Mouse (Mus musculus) gastrocnemius, adult 18-20 months (tissue): Measurements from ENCODE around the gene Tex44. TPM values are rescaled to one million over a fixed set of nuclear protein-coding genes. Genes with fewer than 3 reads are reported as not detected.

Source experiments
- DNase-seq: peaks from one replicate; pipeline ENCODE4 v3.0.0; 2021; ENCODE audit warnings: low spot score
- long read RNA-seq, 2 experiments: library from polyadenylated mRNA; stranded (forward); transcript quantifications; one replicate each; pipeline ENCODE4 v2.0.0; 2021
- total RNA-seq, 2 experiments: library from RNA; stranded (reverse); gene quantifications; 2 replicates each; pipeline ENCODE4 v1.2.3; 2021

Tex44 gene
- total RNA-seq: not detected
- long read RNA-seq, experiment 1: 0 reads
- long read RNA-seq, experiment 2: 0 reads

DNA sequence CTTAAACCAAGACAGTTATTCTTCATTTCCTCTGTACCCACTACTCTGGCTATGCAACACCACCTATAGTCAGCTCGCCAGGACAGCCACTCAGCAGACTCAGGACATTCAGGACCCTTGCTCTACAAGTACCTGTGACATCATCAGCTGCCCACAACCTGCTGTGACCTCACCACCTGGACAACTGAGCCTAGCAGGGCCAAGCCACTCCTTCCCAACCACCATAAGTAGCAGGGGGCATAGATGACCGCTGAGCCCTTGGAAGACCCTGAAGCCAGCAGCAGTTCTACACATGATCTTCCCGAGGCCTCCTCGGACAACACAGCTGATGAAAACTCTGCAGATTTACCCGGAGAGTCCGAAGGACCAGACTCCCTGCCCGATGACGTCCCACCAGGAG lies at the start of gene Tex44, which contains the start of gene Nmur1:
TSS of gene Tex44 (plus strand) at position 202 of the 400 bp plus-strand sequence.
TSS of gene Nmur1 (minus strand) at position 101 of the 400 bp plus-strand sequence.
- no peak for DNase-seq

GRCm38 (mm10) chr1:86376354-86376753 lies 49.8 kb upstream of the Tex44 start:
- no peak for DNase-seq

- DNase-seq: no peak
Measured at GRCm38 (mm10) chr1:86378662-86379061, 47.5 kb upstream of the Tex44 start.

- no peak for DNase-seq
Measured at GRCm38 (mm10) chr1:86379161-86379569, 47.0 kb upstream of the Tex44 start.

DNA sequence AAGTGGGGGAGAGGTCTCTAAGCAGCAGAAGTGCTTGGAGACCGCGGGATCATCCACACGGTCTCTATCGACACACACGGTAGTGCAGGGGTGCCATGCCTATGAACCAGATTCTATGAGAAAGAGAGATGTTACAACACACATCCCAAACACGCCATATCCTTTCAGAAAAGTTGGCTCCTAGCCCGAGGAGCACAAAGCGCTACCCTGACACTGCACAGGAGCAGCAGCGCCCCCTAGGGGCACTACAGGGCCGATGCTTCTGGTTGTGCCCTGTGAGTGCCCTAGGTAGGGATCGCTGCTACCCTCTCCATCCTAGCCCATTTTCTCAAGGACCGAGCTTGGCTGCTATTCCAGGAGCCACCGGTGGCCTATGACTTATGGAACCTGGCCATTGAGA lies 45.1 kb upstream of the Tex44 start:
- peak; percentile 49 for DNase-seq

- peak; percentile 71 for DNase-seq
Measured at GRCm38 (mm10) chr1:86389230-86389629, 36.9 kb upstream of the Tex44 start.

GRCm38 (mm10) chr1:86391425-86391824 lies 34.7 kb upstream of the Tex44 start:
- DNase-seq: no peak

- DNase-seq: no peak
Measured at GRCm38 (mm10) chr1:86393219-86393618, 32.9 kb upstream of the Tex44 start.

DNA sequence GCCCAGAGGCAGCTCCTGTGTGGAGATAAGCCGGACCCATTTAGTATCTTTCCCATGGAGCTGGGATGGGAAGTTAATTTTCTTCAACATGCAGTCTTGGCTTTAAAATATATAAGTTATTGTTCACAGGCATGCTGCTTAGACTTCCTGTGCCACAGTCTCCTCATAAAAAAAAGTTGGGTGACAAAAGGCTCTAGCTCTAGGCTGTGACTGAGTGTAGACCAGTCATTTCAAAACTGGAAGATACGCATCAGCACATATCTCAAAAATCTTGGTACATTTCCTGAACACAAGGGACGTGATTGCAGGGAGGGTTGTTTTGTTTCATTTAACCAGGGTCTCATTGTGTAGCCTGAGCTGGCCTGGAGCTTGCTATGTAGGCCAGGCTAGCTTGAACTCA lies 31.9 kb upstream of the Tex44 start:
- DNase-seq: no peak

GRCm38 (mm10) chr1:86395897-86396296 lies 30.2 kb upstream of the Tex44 start:
- no peak for DNase-seq

DNA sequence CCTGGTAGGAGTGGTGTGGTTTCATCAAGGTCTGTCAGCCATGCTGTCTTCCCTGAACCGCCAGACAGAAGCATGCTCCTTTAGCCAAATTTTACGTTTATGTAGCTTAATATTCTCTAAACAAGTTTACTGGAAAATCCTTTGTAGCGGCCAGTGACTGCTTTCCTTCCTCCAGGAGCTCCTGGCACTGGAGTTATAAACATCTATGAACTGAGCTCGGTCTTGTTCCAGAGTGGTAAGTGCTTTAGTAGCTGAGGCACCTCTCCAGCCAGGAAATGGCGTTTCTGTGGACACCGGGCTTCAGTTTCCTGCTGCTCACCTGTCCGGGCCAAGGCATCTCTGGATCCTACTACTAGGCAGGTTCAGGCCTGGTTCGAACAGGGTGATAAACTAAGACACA lies 28.5 kb upstream of the Tex44 start:
- DNase-seq: no peak

DNA sequence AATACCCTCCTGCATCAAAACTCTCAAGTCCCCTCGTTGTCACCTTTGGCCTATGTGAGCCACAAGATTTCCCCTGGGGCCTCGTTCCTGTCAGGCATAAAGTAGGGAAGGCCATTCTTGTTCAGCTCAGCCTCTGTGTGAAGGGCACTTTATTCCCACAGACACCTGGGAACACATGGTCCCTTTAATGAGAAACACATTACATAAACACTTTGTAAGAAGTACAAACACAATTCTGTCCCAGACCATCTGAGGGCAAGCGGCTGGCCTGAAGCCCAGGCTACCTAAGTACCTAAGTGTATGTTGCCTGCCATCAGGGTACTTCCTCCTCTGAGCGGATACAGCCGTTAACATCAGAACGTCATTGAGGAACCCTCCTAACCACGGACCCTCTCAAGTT lies 27.9 kb upstream of the Tex44 start:
- no peak for DNase-seq

DNA sequence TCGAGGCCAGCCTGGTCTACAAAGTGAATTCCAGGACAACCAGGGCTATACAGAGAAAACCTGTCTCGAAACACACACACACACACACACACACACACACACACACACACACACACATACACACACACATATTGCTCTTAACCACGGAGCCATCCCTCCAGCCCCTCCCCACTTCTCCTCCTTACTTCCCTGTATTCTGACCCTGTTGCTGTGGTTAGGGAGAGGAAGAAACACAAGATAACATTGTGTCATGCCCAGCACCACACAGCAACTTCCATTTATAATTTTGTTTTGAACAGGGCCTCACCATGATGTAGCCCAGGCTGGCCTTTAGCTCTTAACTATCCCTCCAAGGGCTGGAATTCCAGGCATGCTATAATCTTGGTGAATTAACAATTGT lies 26.8 kb upstream of the Tex44 start:
- no peak for DNase-seq

DNA sequence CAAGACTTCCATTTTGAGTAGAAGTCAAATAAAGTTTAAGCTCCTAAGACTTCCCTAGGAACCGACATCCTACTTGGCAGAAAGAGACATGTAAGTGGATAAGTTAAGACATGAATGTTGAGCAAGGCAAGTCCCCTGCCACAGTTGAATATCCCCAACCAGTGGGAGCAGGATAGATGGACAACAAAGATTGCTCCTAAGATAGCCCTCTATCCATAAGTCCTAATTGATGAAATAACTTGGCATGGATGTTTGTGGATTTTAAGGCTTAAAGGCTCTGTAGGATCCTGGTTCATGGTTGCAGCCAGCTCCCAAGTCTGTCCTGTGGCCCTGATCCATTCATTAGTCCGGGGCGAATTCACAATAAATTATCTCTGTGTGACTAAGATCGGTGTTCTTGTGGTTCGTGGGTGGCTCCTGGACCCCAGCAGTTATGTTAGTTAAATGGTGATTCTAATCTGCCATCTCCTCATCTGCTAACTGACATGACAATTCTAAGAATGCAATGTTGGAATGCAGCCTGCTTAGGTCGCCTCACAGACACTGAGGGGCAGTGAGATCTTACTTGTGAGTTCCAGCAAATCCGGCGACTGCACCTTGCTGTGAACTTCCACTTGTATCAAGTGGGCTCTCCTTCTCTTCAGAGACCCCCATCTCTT lies 25.9 kb upstream of the Tex44 start:
- no peak for DNase-seq

- no peak for DNase-seq
Measured at GRCm38 (mm10) chr1:86404834-86405233, 21.3 kb upstream of the Tex44 start.

DNA sequence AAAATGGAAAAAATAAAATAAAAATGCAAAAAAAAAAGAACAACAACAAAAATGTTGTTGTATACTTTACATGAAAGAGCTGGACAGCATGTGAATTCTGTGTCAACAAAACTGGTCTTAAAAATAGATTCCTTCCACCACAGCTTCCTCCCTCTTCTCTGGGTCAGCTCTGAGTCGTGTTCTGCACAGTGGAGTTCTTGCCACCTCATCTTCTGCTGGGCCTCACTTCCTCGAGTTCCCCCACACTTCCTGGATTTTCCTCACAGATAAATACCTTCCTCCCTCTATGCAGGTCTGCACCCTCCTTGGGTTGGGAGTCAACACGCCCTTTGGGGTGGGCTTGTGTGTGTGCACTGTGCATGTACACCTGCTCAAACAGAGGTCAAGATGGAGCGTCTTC lies 19.8 kb upstream of the Tex44 start:
- no peak for DNase-seq

DNA sequence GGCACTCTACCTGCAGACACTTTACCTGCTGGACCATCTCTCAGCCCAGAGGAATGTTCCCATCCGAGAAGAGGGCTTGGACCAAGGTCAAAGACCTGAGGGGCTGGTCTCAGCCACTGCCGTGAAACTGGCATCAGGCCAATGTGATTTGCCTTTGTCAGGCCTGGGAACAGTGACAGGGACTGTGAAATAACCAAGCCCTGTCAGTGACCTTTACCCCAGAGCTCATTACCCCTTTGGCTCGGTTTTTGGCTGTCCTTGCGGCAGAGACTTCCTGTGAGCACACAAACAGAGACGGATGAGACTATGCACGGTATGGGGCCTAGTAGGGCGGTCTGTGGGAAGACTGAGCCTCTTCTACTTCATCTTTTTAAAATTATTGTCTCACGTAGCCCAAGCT lies 19.2 kb upstream of the Tex44 start:
- no peak for DNase-seq

DNA sequence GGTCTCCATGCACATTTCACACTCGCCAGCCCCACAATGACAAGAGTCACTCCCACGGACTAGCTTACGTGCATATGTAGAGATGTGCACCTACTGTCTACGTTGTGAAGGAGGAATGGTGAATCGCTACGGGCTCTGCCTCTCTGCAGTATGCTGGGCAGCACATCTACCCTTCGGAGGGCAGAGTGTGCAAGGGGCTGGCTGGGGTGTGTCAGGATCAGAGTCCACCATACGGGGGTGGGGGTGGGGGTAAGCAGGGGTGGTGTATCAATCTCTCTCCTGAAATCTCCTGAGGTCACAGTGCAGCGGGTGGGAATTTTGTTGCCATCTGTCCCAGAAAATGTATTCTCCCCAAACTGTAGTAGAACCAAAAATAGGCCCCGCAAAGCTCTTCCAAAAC lies 17.6 kb upstream of the Tex44 start:
- DNase-seq: no peak

- DNase-seq: no peak
Measured at GRCm38 (mm10) chr1:86409476-86409875, 16.7 kb upstream of the Tex44 start.

GRCm38 (mm10) chr1:86414715-86415114 lies 11.4 kb upstream of the Tex44 start:
- DNase-seq: no peak

GRCm38 (mm10) chr1:86415144-86415543 lies 11.0 kb upstream of the Tex44 start:
- no peak for DNase-seq

DNA sequence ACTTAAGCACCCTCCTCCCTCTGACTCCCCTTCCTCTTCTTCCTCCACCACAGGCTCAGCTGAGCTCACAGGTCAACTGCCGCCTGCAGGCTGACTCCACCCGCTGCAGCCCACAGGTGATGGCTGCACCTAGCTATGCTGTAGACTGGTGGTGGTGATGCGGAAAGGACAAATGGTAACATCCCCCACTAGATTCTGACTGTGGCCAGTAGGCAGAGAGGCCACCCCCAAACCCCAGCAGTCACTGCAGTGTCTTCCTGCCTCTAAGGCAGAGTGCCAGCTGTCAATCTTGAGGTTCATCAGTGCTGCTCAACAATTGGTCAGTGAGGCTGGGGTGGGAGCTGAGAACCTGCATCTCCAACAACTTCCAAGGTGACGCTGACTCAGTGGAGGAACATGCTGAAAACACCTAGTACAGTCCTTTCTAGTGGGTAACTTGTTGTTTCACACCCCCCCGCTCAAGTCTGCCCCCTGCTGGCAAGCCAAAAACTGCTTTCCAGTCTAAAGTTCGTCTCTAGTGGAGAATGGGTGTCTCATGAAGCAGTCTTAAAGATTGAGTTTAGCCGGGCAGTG lies 10.4 kb upstream of the Tex44 start:
- DNase-seq: no peak

- no peak for DNase-seq
Measured at GRCm38 (mm10) chr1:86416321-86416720, 9.8 kb upstream of the Tex44 start.
